Mouse (Mus musculus) B cell, adult 2 months (primary cell): Measurements from ENCODE around the gene Ptpra.

Experiments
- DNase-seq, 2 experiments: peaks; one replicate each; pipeline ENCODE4 v3.0.0; 2022

Gene Ptpra

DNA sequence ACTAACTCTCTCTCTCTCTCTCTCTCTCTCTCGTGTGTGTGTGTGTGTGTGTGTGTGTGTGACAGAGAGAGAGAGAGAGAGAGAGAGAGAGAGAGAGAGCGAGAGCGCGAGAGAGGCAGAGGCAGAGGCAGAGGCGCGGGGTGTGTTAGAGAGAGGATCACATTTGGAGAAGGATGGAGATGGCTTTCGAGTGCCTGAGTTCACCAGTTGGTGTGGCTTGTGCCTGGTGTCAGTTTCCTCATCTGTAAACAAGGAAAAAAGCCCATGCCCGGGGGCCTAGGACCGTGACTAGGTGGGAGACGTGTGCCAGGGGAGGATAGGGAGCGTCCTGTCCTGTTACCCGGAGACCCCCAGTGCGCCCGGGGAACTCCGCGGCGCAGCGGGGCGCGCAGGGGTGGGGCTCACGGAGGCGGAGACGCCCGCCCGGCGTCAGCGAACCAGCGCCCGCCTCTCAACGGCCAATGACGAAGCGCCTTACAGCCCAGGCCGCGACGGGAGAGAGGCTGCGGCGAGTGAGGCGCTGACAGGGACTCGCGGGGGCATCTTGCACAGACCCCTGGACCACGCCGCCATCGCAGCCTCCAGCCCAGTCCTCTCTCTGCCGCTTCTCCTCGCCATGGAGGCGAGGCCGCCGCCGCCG is at the start of gene Ptpra:
Ptpra (plus strand) TSS at position 485 of the 640 bp plus-strand sequence.
- DNase-seq: peak; percentile 88 to 89

DNA sequence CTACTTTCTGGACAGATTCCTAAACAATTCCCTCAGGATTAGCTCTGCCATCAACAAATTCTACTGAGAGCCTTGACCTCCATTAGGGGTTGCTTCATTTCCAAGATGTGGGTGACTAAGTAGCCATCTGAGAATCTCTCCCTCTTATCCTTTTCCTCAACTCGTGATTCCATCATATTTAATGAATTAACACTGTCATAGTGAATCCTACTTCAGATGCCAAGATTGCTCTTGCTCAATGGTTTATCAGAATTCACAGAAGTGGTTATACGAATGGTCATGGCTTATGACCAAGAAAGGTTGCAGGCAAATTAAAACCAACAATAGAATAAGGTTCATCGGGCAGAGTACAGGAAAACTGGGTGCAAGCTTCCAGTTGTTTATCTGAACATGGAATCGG is 48.2 kb upstream of the Ptpra start:
- DNase-seq: no peak

DNA sequence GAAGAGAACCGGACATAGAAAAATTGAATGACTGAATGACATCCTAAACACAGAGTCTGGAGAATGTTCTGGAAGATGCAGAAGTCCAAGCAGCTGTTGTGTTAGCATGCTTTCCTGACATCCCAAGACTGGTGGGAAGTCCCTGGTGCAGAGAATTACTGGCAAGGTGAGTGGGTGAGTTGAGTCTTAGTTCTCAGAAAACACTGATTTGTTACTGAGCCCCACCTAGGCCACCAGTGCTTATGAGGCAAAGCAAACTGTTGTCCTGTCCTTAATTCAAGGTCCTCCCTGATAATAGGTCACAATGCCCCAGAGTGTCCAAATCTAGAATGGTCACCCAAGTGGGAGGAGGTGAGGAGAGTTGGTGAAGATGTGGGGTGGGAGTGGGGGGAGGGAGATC is 45.1 kb upstream of the Ptpra start, which contains the start of the genes Gm28372 and 1700020A23Rik:
Gm28372 (plus strand) TSS at position 301 of the 400 bp plus-strand sequence.
1700020A23Rik (plus strand) TSS at position 321 of the 400 bp plus-strand sequence.
- DNase-seq: no peak

DNA sequence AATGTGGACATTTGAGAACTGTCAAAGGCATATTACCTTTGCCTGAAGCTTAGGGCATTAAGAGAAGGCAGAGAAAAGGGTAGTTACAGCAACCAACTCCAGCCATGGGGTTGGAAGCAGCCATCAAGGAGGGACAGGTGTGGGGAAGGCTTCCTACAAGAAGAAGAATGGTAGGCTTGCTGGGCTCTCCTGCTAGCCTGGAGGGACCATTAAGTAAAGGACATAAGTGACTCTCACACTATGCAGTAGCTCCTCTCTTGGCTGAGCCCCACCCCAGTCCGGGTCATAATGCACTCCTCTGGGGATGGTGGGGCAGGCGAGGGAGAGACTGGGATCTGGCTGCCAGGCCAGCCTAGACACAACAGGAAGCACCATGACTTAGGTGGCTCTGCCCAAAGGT is 43.9 kb upstream of the Ptpra start, which contains the start of gene Tmem239:
Tmem239 (plus strand) TSS at position 301 of the 400 bp plus-strand sequence.
- DNase-seq: no peak

- DNase-seq: no peak
Measured at GRCm38 (mm10) chr2:130408194-130408593, 41.9 kb upstream of the Ptpra start.

DNA sequence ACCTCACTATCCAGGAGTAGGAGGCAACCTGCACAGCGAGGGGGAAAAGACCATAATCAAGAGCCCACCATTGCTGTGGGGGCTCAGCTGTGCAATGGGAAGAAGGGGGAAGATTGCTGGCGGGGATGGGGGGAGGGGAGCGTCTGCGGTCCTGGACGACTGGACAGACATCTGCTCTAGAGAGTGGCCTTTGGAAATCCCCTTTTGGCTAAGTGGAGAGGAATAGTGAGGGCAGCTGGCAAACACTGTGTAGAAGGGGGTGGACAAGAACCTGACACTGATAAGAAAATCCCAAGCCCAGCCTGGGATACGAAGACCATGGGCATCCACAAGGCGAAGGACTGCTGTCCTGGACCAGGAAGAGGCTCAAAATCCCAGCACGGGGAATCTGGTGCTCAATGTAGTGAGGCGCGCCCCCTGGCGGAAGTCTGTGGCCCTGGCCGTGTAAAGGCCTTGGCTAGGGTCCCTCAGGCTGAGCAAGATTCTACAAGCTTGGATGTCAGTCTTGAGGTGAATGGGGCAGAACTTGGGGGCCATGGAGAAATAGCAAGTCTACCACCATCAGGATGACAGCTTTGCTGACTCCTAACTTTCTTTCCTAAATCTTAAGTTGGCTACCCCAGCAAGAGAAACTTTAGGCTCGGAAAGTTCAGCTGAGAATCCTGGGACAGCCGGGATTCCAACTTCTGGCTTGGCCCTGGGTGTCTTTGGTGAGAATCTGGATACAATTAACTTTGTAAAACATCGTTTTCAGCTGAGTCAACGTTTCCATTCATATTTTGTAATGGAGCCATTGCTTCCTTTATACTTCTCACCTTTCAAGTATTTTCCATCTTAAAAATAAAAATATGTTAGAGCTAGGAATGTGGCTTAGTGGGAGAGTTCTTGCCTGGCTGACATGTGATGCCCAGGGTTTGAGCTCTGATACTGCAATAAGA is 38.3 kb upstream of the Ptpra start:
- DNase-seq: peak; percentile 81 to 82

DNA sequence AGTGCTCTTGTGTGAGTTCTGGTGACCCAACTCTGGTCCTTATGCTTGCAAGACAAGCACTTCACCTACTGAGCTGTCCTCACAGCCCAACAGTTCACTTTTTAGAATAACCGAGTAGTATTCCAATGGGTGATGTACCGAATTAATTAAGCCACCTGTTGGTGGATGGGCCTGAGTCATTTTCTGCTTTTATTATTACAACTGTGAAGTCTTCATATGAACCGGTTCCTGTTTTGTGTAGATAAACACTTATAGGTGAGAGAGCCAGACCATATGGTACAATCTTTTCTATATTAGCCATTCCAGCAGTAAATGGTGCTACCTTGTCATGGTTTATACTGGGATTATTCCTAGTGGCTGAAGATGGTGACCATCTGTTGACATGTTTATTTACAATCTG is 37.3 kb upstream of the Ptpra start:
- DNase-seq: no peak

DNA sequence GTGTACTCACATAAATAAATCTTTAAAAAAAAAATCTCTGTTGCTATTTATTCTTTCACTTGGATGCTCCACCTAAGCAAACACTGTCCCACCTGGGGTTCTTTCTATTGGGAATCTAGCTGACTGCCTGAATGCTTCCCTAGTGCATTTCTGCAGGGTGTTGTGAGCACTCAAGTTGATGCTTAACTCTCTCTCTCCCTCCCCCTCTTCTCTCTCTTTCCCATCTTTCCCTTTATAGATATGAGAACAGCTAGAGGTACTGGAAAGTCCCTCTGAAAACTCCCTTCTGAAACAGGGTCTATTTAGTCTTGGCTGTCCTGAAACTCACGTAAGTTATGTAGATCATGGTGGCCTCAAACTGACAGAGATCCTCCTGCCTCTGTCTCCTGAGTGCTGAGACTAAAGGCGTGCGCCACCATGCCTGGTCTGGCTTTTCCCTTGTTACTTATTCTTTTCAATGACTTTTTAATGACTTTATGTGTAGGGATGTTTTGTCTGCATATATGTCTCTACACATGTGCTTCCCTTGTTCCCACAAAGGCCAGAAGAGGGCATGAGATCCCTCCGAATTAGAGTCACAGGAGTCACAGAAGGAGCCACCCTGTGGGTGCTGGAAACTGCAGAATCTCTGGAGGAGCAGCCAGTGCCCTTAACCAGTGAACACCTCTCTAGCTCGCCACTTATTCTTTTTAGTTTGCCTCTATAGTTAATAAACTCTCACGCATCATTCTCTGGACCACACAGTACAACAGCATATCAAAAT is 35.8 kb upstream of the Ptpra start:
- DNase-seq: no peak

GRCm38 (mm10) chr2:130421781-130422620 is 28.1 kb upstream of the Ptpra start:
- no peak for DNase-seq

GRCm38 (mm10) chr2:130423397-130424125 is 26.5 kb upstream of the Ptpra start:
- peak; percentile 85 for DNase-seq

- DNase-seq: peak; percentile 95 to 96
Measured at GRCm38 (mm10) chr2:130424126-130424853, 25.8 kb upstream of the Ptpra start, which contains the start of the genes Vps16 and Pced1a. Gene Vps16 (plus strand): TSS chr2:130424339. Gene Pced1a (minus strand): TSS chr2:130424701.

GRCm38 (mm10) chr2:130425112-130425511 is 25.0 kb upstream of the Ptpra start:
- DNase-seq: peak in 1 of 2 experiments; percentile 2

- no peak for DNase-seq
Measured at GRCm38 (mm10) chr2:130429851-130430250, 20.2 kb upstream of the Ptpra start.

DNA sequence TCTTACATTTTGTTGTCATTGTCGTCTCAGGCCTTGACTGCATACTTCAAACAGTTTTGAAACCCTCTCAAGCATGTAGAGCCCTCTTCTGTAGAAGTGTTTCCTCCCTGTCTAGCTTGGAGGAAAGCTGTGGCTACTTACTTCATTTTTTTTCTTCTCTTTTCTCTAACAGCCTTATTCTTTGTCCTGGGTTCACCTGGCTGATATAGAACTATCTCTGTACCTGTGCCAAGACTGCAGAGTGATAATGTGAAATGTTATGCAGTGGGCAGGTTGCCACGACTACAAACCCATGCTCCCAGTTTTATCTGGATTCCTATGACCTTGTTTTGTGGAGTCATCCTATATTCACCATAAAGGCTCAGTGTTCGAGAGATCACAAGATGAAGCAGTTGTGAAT is 19.6 kb upstream of the Ptpra start:
- DNase-seq: no peak

GRCm38 (mm10) chr2:130432157-130432556 is 17.9 kb upstream of the Ptpra start:
- DNase-seq: no peak

DNA sequence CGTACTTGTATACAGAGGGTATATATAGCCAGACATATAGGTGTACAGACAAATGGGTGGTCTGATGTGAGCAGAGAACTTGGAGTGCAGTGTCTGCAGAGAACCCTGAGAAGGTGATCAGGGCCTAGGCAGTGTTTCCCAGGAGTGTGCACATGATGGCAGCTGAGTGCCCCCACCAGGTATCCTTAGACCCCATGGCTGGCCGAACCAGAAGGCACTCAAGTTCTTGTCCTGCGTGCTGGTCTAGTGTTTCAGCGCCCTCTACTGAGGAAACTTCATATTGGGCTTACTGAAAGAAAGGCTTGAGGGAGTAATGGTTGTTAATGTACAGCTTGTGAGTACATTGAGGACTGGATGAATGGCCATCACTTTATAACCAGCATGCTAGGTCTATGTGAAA is 16.9 kb upstream of the Ptpra start:
- DNase-seq: peak; percentile 56 to 57

DNA sequence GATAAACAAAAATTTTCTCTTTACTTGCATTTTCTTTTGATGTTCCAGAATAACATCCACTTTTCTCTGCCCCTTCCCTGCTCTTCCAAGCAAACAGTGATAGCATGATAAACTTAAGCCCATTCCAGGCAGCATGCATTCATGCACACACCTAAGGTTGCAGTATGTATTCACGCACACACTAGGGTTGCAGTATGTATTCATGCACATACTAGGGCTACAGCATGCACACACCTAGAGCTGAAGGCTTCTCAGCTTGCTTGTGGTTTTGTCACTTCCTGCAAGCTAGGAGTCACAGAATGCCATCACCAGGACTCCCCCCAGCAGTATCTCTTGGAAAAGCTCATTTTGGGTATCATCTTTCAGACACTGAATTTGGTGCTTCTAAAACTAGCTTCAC is 13.3 kb upstream of the Ptpra start:
- no peak for DNase-seq

DNA sequence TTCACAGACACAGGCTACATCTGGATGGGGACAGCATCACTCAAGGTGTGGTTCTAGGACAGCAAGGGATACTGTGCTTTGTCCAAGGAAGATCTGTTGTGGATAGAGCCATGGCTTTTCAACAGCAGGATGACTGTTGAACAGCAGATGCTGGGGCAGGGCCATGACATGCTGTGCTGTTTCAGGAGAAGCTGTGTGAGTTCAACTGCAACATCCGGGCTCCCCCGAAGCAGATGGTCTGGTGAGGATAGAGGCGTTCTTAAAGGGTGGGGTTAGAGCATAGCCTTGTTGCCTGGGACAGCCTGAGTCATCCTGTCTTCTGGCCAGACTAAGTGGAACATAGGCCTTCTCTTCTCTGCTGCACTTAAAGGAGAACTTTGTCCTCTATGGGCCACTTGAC is 11.2 kb upstream of the Ptpra start:
- DNase-seq: no peak

GRCm38 (mm10) chr2:130439840-130440480 is 10.1 kb upstream of the Ptpra start:
- no peak for DNase-seq

- no peak for DNase-seq
Measured at GRCm38 (mm10) chr2:130442162-130442561, 7.9 kb upstream of the Ptpra start.
